Mouse (Mus musculus) stomach, embryonic 15.5 days (tissue): ENCODE measurements around the gene Coro1b. TPM values are rescaled to one million over a fixed set of nuclear protein-coding genes. Genes with fewer than 3 reads are reported as not detected.
A peak's percentile ranks its signal among the peaks of the same experiment; 100 is the strongest.

ENCODE experiments used
- ATAC-seq: fragments of 200-750 bp; cut with Nextera tagmentation; 2 replicates; pipeline ENCODE4 v1.8.0; 2017; ENCODE audit warnings: low read depth, moderate number of reproducible peaks, moderate TSS enrichment; ENCODE audit not compliant: insufficient read depth, low FRiP score
- H3K27ac ChIP-seq: fragments of 300-500 bp; sonication (generic); 2 replicates; pipeline ENCODE4 v1.5.1; 2015; ENCODE audit warnings: mild to moderate bottlenecking, inconsistent platforms
- H3K27me3 ChIP-seq: fragments of 300-500 bp; sonication (generic); replicated peaks from 2 replicates; pipeline ENCODE4 v1.6.1; 2015; ENCODE audit warnings: inconsistent platforms
- H3K36me3 ChIP-seq: fragments of 300-500 bp; sonication (generic); 2 replicates; pipeline ENCODE4 v1.6.1; 2015; ENCODE audit warnings: inconsistent platforms
- H3K4me1 ChIP-seq: fragments of 300-500 bp; sonication (generic); 2 replicates; pipeline ENCODE4 v1.6.1; 2015; ENCODE audit warnings: inconsistent platforms
- H3K4me2 ChIP-seq: fragments of 300-500 bp; sonication (generic); 2 replicates; pipeline ENCODE4 v1.6.1; 2015; ENCODE audit warnings: mild to moderate bottlenecking, inconsistent platforms
- H3K4me3 ChIP-seq: fragments of 300-500 bp; sonication (generic); replicated peaks from 2 replicates; pipeline ENCODE4 v1.5.1; 2015; ENCODE audit warnings: inconsistent platforms
- H3K9ac ChIP-seq: fragments of 300-500 bp; sonication (generic); 2 replicates; pipeline ENCODE4 v1.6.1; 2015; ENCODE audit warnings: inconsistent platforms
- H3K9me3 ChIP-seq: fragments of 300-500 bp; sonication (generic); 2 replicates; pipeline ENCODE4 v1.6.1; 2016; ENCODE audit warnings: inconsistent platforms
- WGBS: fragments of 180-500 bp; shearing (Covaris S2); methylation state at CpG from one replicate; pipeline ENCODE4 v1.1.7; 2015; 5-methylcytosine and 5-hydroxymethylcytosine counted together
- polyA plus RNA-seq: library from polyadenylated mRNA; unstranded; fragments of >200 nt; fragmentation: Nextera tagmentation; extraction: Ambion mirVana; gene quantifications from 2 replicates; pipeline ENCODE4 v1.2.1, GENCODE M21; 2015

Gene Coro1b
- polyA plus RNA-seq, 1 experiment from 2014 or later = 164 TPM

DNA sequence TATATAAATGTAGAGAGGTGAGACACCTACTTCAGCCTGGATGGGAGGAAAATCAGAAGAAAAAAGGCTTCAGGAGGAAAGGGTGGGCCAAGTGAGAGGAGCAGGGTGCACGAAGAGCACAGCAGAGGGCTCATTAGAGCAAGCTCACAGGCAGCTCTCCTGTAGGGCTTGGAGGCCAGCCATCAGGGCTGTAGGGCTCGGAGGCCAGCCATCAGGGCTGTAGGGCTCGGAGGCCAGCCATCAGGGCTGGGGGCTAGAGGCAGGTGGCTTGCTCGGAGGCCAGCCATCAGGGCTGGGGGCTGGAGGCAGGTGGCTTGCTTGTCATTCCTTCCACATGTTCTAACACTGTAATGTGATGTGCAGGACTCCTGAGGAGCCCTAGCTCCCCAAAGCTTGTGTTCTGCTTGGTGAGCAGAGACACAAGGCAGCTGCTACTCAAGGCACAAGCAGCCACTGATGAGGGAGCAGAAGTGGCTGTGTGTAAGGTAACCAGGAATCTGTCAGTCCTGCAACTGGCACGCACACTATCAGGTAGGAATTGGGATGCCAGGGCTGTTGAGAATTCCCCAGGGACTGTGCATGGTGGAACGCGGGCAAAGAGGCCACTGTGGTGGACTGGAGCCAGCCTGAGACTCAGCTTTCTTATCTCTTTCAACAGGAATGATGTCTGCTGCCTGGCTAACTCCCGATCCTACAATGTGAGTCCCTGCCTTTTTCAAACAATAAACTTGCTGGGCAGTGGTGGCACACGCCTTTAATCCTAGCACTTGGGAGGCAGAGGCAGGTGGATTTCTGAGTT is 18.5 kb downstream of the Coro1b start:
- 72% methylated on average over 9 of the region's 9 CpGs for WGBS
- Histone ChIP-seq H3K27me3 (no peaks in the 10 kb centered on the region), H3K36me3 (no peaks in the 10 kb centered on the region), H3K9ac (no peak overlapping the region), H3K9me3 (no peaks in the 10 kb centered on the region), H3K27ac (no peak overlapping the region), H3K4me3 (no peak overlapping the region), H3K4me1 (peaks cover 24% of the 10 kb centered on the region), H3K4me2 (no peak overlapping the region)
- ATAC-seq = no peak

DNA sequence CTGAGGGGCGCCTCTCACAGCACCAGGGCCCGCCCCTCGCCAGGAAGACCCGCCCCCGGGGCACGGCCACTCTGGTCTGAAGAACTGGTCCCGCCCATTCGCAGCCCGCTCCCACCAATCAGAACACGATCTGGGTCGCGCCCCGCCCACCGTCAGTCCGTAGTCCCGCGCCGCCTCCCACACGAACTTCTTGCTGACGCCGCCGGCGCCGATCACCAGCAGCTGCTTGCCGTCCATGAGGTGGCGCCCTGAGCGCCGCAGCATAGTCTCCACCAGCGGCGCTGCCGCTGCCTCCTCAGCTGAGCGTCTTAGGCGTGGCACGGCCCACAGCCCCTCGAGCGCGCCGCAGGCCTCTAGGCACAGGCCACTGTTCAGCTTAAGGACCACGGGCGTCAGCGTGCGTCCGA is 21.0 kb downstream of the Coro1b start:
- H3K27ac ChIP-seq = peak overlapping the region; percentile 91
- peak overlapping the region; percentile 51 for H3K4me3 ChIP-seq
- ATAC-seq = peak; percentile 93
- peaks cover 13% of the 10 kb centered on the region for H3K4me1 ChIP-seq
- WGBS = under 1% methylated on average over 43 of the region's 43 CpGs
- H3K9me3 ChIP-seq = no peaks in the 10 kb centered on the region
- no peaks in the 10 kb centered on the region for H3K36me3 ChIP-seq
- H3K4me2 ChIP-seq = peak overlapping the region; percentile 84
- no peaks in the 10 kb centered on the region for H3K27me3 ChIP-seq
- peak overlapping the region; percentile 82 for H3K9ac ChIP-seq

DNA sequence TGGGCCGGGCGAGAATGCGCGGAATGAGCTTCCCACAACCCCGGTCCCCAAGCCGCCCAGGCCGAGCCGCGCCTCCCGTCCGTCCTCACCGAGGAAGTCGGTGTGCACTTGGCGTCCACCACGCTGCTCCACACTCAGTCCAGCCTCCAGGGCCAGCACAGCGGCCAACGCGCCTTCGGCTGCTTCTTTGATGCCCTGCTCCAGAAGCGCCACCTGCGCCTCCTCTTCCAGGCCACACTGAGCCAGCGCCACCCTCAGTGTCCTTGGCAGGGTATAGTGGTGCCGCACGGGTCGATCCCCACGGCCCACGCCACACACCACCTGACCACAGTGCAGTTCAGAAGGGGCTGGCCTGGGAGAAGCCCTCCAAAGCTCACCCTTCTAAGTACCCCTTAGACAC is 21.4 kb downstream of the Coro1b start:
- H3K27ac ChIP-seq = peak overlapping the region; percentile 91
- H3K9me3 ChIP-seq = no peaks in the 10 kb centered on the region
- H3K4me1 ChIP-seq = peaks cover 13% of the 10 kb centered on the region
- 5% methylated on average over 27 of the region's 27 CpGs for WGBS
- peak; percentile 48 for ATAC-seq
- H3K4me3 ChIP-seq = peak overlapping the region; percentile 51
- no peaks in the 10 kb centered on the region for H3K27me3 ChIP-seq
- H3K36me3 ChIP-seq = no peaks in the 10 kb centered on the region
- peak overlapping the region; percentile 84 for H3K4me2 ChIP-seq
- peak overlapping the region; percentile 82 for H3K9ac ChIP-seq

DNA sequence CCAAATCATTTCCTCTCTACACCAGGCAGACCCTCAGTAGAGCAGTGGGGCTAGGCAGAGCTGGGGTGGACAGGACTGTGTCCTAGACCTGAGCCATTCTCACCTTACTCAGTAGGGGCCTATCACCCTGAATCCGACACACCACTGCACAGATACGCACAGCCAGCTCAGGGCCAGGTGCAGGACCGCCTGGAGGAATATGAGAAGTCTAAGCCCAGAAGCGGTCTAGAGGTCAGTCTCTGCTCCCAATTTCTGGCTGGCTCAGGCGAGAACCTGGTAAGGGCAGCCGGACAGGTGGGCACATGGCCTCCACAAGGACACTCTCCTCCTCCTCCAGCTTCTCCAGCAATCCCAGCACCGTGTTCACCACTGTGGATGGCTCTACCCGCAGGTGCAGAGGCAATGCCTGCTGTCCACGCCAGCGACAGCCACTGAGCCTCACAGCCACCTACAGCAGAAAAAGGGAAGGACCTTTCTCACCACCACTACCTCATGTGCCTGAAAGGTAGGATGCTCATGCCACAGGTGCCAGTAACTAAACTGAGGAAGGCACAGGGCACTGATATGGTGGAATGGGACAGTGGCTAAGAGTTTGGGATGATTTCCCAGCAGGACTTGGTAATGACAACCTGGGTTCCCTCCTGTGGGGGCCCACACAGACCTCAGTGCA is 22.4 kb downstream of the Coro1b start:
- H3K9me3 ChIP-seq = no peaks in the 10 kb centered on the region

DNA sequence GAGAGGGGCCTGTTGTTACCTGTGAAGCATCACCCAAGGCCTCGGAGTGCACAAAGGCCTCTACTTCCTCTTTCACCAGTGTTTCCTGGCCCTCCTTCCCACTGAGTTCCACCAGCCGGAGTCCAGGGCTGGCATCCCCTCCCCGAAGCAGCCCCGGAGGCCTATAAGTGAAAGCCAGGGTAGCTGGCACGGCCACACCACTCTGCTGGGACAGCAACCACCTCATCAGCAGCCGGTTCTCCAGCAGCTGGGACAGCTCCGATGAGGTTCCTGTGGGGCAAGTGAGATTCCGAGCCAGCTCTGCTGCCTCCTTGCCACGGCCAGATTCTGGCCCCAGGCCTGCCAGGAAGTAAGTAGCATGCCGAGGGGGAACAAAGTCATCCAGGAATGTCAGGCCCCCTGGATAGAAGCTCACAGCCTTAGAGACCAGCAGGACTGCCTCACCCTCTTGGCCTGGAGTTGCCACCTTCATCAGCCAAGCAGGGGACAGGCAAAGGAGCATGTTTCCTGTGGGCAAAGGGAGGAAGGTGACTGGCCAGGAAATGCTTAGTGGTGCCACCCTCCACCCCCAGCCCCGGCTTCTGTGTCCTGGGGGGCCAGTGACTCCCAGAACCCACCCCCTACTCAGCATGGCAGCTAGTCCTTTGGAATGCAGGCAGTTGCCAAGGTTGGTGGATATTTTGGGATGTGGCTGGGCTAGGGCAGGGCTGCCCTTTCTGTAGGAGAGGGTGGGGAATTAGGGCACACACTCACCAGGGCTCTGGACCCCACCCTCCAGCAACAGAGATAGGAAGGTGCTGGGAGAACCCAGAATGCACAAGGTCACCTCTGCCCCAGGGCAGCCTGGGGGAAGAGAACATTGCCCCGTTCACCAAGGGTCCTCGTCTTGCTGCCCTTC is 23.2 kb downstream of the Coro1b start:
- Histone ChIP-seq H3K9me3 (no peaks in the 10 kb centered on the region), H3K4me3 (no peak overlapping the region), H3K4me2 (no peak overlapping the region), H3K36me3 (no peaks in the 10 kb centered on the region), H3K27ac (no peak overlapping the region), H3K4me1 (peaks cover 18% of the 10 kb centered on the region), H3K27me3 (no peaks in the 10 kb centered on the region), H3K9ac (no peak overlapping the region)
- 67% methylated on average over 13 of the region's 13 CpGs for WGBS
- ATAC-seq = no peak

More for the DNA sequence above, 22.4 kb downstream of the Coro1b start:
- no peaks in the 10 kb centered on the region for H3K36me3 ChIP-seq
- H3K27me3 ChIP-seq = no peaks in the 10 kb centered on the region
- ATAC-seq = no peak
- peaks cover 16% of the 10 kb centered on the region for H3K4me1 ChIP-seq
- 85% methylated on average over 10 of the region's 10 CpGs for WGBS
- H3K4me3 ChIP-seq = no peak overlapping the region
- H3K27ac ChIP-seq = no peak overlapping the region
- H3K9ac ChIP-seq = no peak overlapping the region
- no peak overlapping the region for H3K4me2 ChIP-seq

DNA sequence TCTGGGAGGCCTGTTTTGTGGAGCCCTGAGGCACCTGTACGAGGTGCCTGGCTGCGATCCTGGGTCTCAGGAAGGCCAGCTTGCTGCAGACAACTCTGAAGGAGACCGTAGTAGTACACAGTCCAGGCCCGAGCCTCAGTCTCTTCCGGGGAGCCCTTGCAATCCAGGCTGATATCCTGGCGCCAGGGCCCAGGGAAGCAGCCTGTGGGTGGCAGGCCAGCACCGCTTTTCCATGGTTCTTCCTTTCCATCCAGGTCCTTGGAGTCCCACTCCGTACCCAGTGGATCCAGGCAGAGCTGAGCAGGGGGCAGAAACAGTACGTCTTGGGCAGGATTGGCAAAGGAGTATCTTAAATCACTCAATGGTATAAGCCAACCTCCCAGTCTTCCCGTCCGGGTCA is 24.5 kb downstream of the Coro1b start:
- no peaks in the 10 kb centered on the region for H3K9me3 ChIP-seq
- no peaks in the 10 kb centered on the region for H3K27me3 ChIP-seq
- ATAC-seq = no peak
- H3K9ac ChIP-seq = no peak overlapping the region
- 65% methylated on average over 11 of the region's 11 CpGs for WGBS
- H3K4me3 ChIP-seq = no peak overlapping the region
- H3K27ac ChIP-seq = no peak overlapping the region
- peaks cover 18% of the 10 kb centered on the region for H3K4me1 ChIP-seq
- no peaks in the 10 kb centered on the region for H3K36me3 ChIP-seq
- no peak overlapping the region for H3K4me2 ChIP-seq

DNA sequence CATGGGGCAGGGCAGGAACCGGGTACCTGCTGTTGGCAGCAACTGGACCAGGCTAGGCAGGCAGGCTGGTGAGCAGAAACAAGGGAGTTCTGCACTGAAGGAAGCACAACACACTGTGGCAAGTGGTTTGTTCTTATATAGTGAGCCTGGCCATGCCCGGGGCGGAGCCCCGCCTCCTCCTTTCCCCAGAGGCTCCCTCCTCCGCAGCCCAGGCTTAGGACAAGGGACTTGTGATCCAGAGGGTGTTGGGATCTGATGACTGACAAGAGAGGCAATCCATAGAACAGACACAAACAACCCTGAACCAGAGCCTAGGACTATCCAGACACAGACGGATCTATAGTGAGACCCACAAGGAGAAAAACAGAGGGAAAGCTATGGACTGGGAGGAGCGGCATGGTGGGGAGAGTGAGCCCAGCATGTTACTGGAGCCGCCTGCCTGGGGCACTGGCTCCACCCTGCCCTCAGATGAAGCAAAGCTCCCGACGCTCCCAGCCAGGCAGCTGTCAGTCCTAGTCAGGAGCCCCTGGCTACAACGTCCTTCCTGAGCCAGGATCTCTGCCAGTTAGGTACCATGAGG is 27.0 kb downstream of the Coro1b start, which contains the start of gene Carns1:
Carns1 (minus strand) TSS at position 112 of the 580 bp plus-strand sequence.
- Histone ChIP-seq H3K4me3 (no peak within 1 kb of the TSS), H3K27me3 (no peaks in the 10 kb centered on the region), H3K4me2 (peak within 1 kb of the TSS; percentile 35), H3K27ac (no peak within 1 kb of the TSS), H3K4me1 (peaks cover 10% of the 10 kb centered on the region; the same call in 1 of the 2 replicates), H3K9me3 (no peaks in the 10 kb centered on the region), H3K36me3 (no peaks in the 10 kb centered on the region), H3K9ac (no peak within 1 kb of the TSS)
- 6% methylated on average over 11 of the region's 11 CpGs for WGBS
- peak; percentile 51; the same call in 1 of the 2 replicates for ATAC-seq

DNA sequence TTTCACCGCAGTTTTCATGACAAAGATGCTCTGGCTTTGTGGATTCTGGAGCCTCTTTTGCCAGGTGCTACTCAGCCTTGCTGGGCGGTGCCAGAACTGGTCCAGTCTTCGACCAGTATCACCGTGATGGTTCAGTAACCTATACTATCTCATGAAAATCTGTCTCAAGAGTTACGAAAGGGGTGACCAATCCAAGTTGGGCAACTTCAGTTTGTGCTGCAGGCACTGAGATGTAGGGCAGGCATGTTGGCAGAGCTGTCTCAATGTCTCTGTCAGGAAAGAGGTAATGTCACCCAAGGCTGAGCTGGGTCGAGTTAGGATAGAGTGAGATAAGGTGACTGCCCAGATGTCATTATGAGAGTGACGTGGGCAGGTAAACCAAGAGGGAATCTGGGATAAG is 32.0 kb downstream of the Coro1b start:
- H3K36me3 ChIP-seq = no peaks in the 10 kb centered on the region
- no peaks in the 10 kb centered on the region for H3K27me3 ChIP-seq
- H3K4me2 ChIP-seq = no peak overlapping the region
- no peak overlapping the region for H3K4me3 ChIP-seq
- H3K27ac ChIP-seq = no peak overlapping the region
- ATAC-seq = no peak
- WGBS = 89% methylated on average over 7 of the region's 7 CpGs
- no peak overlapping the region for H3K9ac ChIP-seq
- H3K9me3 ChIP-seq = no peaks in the 10 kb centered on the region
- H3K4me1 ChIP-seq = peaks cover 21% of the 10 kb centered on the region

DNA sequence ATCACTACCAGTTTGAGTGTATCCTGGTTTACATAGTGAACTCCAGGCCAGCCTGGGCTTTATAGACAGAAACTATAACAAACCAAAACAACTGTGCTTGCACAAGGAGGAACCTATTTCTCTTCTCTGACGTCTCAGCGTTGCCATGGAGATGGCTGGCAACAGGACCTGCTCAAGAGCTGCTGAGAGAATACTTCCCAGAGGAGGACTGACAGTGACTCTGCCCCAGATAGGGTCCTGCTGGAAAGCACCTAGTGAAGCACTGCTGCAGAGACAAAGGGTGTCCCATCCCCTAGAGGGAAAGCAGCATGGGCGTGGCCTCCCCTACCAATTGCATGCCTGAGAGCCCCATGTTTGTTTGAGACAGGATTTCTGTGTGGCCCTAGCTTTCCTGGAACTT is 33.5 kb downstream of the Coro1b start:
- Histone ChIP-seq H3K4me2 (no peak overlapping the region), H3K9ac (no peak overlapping the region), H3K4me1 (peaks cover 19% of the 10 kb centered on the region), H3K9me3 (no peaks in the 10 kb centered on the region), H3K4me3 (no peak overlapping the region), H3K27me3 (no peaks in the 10 kb centered on the region), H3K36me3 (no peaks in the 10 kb centered on the region), H3K27ac (no peak overlapping the region)
- ATAC-seq = no peak
- 33% methylated on average over 3 of the region's 3 CpGs for whole genome bisulfite sequencing

DNA sequence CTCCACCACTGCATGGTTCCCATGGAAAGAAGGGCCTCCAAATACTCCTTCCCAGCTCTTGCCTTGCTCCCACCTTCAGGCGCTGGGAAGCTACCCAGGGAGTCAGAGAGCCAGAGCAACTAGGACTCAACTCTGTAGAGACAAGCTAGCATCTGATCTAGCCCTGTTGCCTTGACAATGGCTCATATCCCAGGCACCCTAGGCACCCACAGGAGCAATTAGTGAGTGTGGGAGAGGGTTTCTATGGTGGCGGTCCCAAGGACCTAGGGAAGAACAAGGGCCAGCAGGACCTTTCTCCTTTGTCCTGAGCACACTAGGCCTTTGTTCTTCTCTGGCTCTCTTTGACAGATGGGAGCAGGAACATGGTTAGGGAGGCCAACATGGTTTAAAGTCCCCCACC is 35.3 kb downstream of the Coro1b start:
- H3K4me3 ChIP-seq = no peak overlapping the region
- no peak for ATAC-seq
- no peaks in the 10 kb centered on the region for H3K27me3 ChIP-seq
- H3K9ac ChIP-seq = no peak overlapping the region
- H3K27ac ChIP-seq = no peak overlapping the region
- 85% methylated on average over 2 of the region's 2 CpGs for WGBS
- H3K4me1 ChIP-seq = peaks cover 19% of the 10 kb centered on the region
- no peaks in the 10 kb centered on the region for H3K36me3 ChIP-seq
- H3K9me3 ChIP-seq = no peaks in the 10 kb centered on the region
- no peak overlapping the region for H3K4me2 ChIP-seq
